Mouse (Mus musculus): ENCODE data around the gene Cntn4.

DNA sequence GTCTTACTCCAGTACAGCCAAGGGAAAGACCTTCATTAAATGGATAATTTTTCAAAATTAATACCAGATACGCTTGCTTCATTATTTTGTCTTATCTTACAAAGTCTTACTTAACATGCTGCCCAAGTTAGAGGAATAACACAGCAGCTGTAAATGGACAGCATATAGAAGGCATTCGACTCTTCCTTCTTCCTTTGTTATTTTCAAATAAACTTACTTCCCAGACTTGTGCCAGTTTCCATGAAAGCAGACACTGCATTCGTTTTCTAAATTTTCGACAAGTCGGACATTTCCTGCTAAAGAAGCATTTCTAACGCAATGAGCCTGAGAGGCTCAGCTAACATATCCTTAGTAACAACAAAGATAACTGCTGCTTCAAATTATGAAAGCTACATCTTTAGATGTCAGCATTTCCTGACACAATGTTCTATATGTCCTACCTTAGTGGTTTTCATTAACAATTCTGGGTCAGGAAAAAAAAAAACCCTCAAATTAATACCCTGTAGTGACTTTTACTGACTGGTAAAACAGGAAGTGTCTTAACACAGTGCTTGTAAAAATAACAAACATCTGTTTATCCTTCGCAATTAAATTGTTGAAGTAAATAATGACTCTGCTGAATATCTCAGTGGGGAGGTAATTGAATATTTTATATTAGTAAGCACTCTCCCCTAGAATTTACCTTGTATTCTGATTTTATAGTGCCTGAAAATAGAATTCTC, 1068.4 kb downstream of the Cntn4 start:
- TF ChIP-seq POLR2A (IDR thresholded peaks at IDR 0.05; ENCODE audit: control insufficient read depth, extremely low read depth, insufficient read depth, low read length, poor library complexity) (no peak), CTCF (IDR thresholded peaks at IDR 0.05; ENCODE audit: borderline replicate concordance, control insufficient read depth, extremely low read depth, insufficient read depth, low read length, poor library complexity) (no peak)

All from thymus, adult 2 months (tissue).